Mouse (Mus musculus) urinary bladder, postnatal 10 days (tissue): ENCODE data around the gene Ncln.

Experiments
- DNase-seq: peaks from one replicate; pipeline ENCODE4 v3.0.0; 2022; ENCODE audit warnings: low spot score

The Ncln gene

GRCm38 (mm10) chr10:81489941-81490340 is 6.3 kb downstream of the Ncln start:
- no peak for DNase-seq

- DNase-seq, result no peak
Observed at GRCm38 (mm10) chr10:81488081-81488480, 8.1 kb downstream of the Ncln start.

GRCm38 (mm10) chr10:81486496-81486895 is 9.7 kb downstream of the Ncln start:
- no peak for DNase-seq

- no peak for DNase-seq
Observed at GRCm38 (mm10) chr10:81485479-81486018, 10.6 kb downstream of the Ncln start.

- DNase-seq, result no peak
Observed at GRCm38 (mm10) chr10:81485060-81485449, 11.1 kb downstream of the Ncln start.

- no peak for DNase-seq
Observed at GRCm38 (mm10) chr10:81484441-81485059, 11.6 kb downstream of the Ncln start.

GRCm38 (mm10) chr10:81483983-81484382 is 12.2 kb downstream of the Ncln start:
- DNase-seq, result no peak

GRCm38 (mm10) chr10:81482533-81482889 is 13.7 kb downstream of the Ncln start, which contains the start of gene Celf5:
Gene Celf5 (minus strand): TSS chr10:81482709.
- DNase-seq, result no peak

GRCm38 (mm10) chr10:81481605-81482532 is 14.3 kb downstream of the Ncln start:
- DNase-seq, result no peak

- DNase-seq, result no peak
Observed at GRCm38 (mm10) chr10:81474461-81474860, 21.7 kb downstream of the Ncln start.

GRCm38 (mm10) chr10:81473003-81473451 is 23.2 kb downstream of the Ncln start:
- DNase-seq, result no peak

- no peak for DNase-seq
Observed at GRCm38 (mm10) chr10:81472403-81473002, 23.7 kb downstream of the Ncln start.

GRCm38 (mm10) chr10:81470454-81470853 is 25.7 kb downstream of the Ncln start:
- no peak for DNase-seq

- no peak for DNase-seq
Observed at GRCm38 (mm10) chr10:81469253-81469652, 26.9 kb downstream of the Ncln start.

- no peak for DNase-seq
Observed at GRCm38 (mm10) chr10:81467670-81468235, 28.4 kb downstream of the Ncln start.

- DNase-seq, result peak; percentile 6
Observed at GRCm38 (mm10) chr10:81466881-81467280, 29.3 kb downstream of the Ncln start.

GRCm38 (mm10) chr10:81466066-81466465 is 30.1 kb downstream of the Ncln start:
- no peak for DNase-seq

- no peak for DNase-seq
Observed at GRCm38 (mm10) chr10:81465265-81465645, 30.9 kb downstream of the Ncln start.

- no peak for DNase-seq
Observed at GRCm38 (mm10) chr10:81464405-81465264, 31.6 kb downstream of the Ncln start.

GRCm38 (mm10) chr10:81463531-81463930 is 32.7 kb downstream of the Ncln start:
- DNase-seq, result no peak

GRCm38 (mm10) chr10:81462917-81463316 is 33.3 kb downstream of the Ncln start:
- no peak for DNase-seq
